Mouse (Mus musculus) bone marrow, adult 2 months (tissue): Measurements from ENCODE around the gene Senp7.

Source experiments
- CTCF ChIP-seq: fragments of 200-500 bp; IDR thresholded peaks from 2 replicates; pipeline ENCODE4 v1.5.1; 2011; ENCODE audit warnings: low read length, control low read depth; ENCODE audit not compliant: control insufficient read depth, insufficient read depth
- POLR2A ChIP-seq: fragments of 200-500 bp; IDR thresholded peaks from 2 replicates; pipeline ENCODE4 v1.6.1; 2011; ENCODE audit warnings: low read depth, mild to moderate bottlenecking, control low read depth, low read length, borderline replicate concordance; ENCODE audit not compliant: control insufficient read depth

- no peak for TF ChIP-seq CTCF
- TF ChIP-seq POLR2A, result no peak
Observed at GRCm38 (mm10) chr16:56028722-56029551, 19.2 kb upstream of the Senp7 start.
